Mouse (Mus musculus) 3134 (cell line): ENCODE results near the gene Map9.
"Not testable (repeated sequence)": the region's sequence is repeated elsewhere in the genome, so short reads cannot be mapped to it uniquely, and the experiment has no call there.

Experiments
- DNase-seq: peaks from one replicate; pipeline ENCODE4 v3.0.0-alpha.2; 2011; ENCODE audit warnings: low spot score; ENCODE audit not compliant: insufficient read length; ENCODE audit errors: extremely low read depth

Gene Map9

GRCm38 (mm10) chr3:82357797-82358524 lies at the start of gene Map9:
TSS of gene Map9 (plus strand) at chr3:82358044.
- DNase-seq = no peak

GRCm38 (mm10) chr3:82315728-82316127 lies 42.1 kb upstream of the Map9 start:
- no peak for DNase-seq

- DNase-seq = not testable (repeated sequence)
Observed at GRCm38 (mm10) chr3:82326736-82327135, 31.1 kb upstream of the Map9 start.

- no peak for DNase-seq
Observed at GRCm38 (mm10) chr3:82332067-82332466, 25.8 kb upstream of the Map9 start.

GRCm38 (mm10) chr3:82332536-82332935 lies 25.3 kb upstream of the Map9 start:
- no peak for DNase-seq

- no peak for DNase-seq
Observed at GRCm38 (mm10) chr3:82333128-82333969, 24.5 kb upstream of the Map9 start.

GRCm38 (mm10) chr3:82340111-82340510 lies 17.7 kb upstream of the Map9 start:
- no peak for DNase-seq

GRCm38 (mm10) chr3:82348277-82348860 lies 9.5 kb upstream of the Map9 start:
- no peak for DNase-seq

GRCm38 (mm10) chr3:82350321-82350720 lies 7.5 kb upstream of the Map9 start:
- DNase-seq = no peak

GRCm38 (mm10) chr3:82357340-82357739 lies 504 bp upstream of the Map9 start:
- DNase-seq = no peak

- no peak for DNase-seq
Observed at GRCm38 (mm10) chr3:82359036-82359435, 1.2 kb downstream of the Map9 start.

- no peak for DNase-seq
Observed at GRCm38 (mm10) chr3:82362452-82362851, 4.6 kb downstream of the Map9 start.

- no peak for DNase-seq
Observed at GRCm38 (mm10) chr3:82364505-82364904, 6.7 kb downstream of the Map9 start.

GRCm38 (mm10) chr3:82364988-82365387 lies 7.1 kb downstream of the Map9 start:
- DNase-seq = no peak

GRCm38 (mm10) chr3:82369063-82369860 lies 11.4 kb downstream of the Map9 start:
- DNase-seq = no peak

- DNase-seq = no peak
Observed at GRCm38 (mm10) chr3:82370439-82371011, 12.7 kb downstream of the Map9 start.

GRCm38 (mm10) chr3:82376965-82377364 lies 19.1 kb downstream of the Map9 start:
- DNase-seq = no peak

- DNase-seq = no peak
Observed at GRCm38 (mm10) chr3:82382325-82382724, 24.5 kb downstream of the Map9 start.

- DNase-seq = no peak
Observed at GRCm38 (mm10) chr3:82385091-82385490, 27.2 kb downstream of the Map9 start.

- DNase-seq = no peak
Observed at GRCm38 (mm10) chr3:82405830-82406229, 48.0 kb downstream of the Map9 start.
